Mouse (Mus musculus): ENCODE results near the gene Vti1a. TPM values are rescaled to one million over a fixed set of nuclear protein-coding genes. Genes with fewer than 3 reads are reported as not detected.
A peak's percentile ranks its signal among the peaks of the same experiment; 100 is the strongest.

Vti1a gene
- total and polyA plus RNA-seq, 2 experiments from 2014 or later: 28.2 to 37.6 TPM

GRCm38 (mm10) chr19:55554295-55554694, 238.2 kb downstream of the Vti1a start:
- Histone ChIP-seq H3K9ac (replicated peaks; ENCODE audit: low read length) (no peak overlapping the region), H3K4me1 (ENCODE audit: insufficient read depth, low read length) (no peaks in the 10 kb centered on the region), H3K9me3 (ENCODE audit: low read length) (no peaks in the 10 kb centered on the region), H3K4me2 (ENCODE audit: low read depth, low read length) (no peak overlapping the region), H3K27ac (no peak overlapping the region), H3K4me3 (ENCODE audit: low read length) (no peak overlapping the region), H3K27me3 (ENCODE audit: insufficient read depth, low read length) (no peaks in the 10 kb centered on the region), H3K36me3 (ENCODE audit: insufficient read depth, low read length) (no peaks in the 10 kb centered on the region)
- no peak for ATAC-seq
- no peak for TF ChIP-seq CTCF (IDR thresholded peaks at IDR 0.05; ENCODE audit: low read depth)
- WGBS: 71% methylated on average over 5 of the region's 5 CpGs
- no peak for DNase-seq (ENCODE audit: low spot score)

DNA sequence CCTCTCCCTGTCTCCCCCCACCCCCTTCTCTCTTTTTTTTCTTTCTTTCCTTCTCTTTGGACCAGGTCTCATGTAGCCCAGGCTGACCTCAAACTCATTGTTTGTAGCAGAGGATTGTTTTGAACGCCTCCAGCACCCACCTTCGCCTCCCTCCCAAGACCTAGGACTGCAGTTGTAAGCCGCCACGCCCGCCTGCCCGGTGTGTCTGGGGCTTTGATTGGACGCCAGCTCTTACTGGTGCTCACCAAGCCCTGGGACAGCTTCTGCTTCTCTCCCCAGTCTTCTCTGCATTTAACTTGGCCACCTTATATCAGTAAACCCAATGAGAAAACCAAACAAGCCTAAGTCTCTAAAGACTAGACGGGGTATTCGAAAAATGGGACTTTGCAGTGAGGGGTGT, 238.6 kb downstream of the Vti1a start:
- Histone ChIP-seq H3K27me3 (ENCODE audit: insufficient read depth, low read length) (no peaks in the 10 kb centered on the region), H3K4me2 (ENCODE audit: low read depth, low read length) (no peak overlapping the region), H3K27ac (no peak overlapping the region), H3K9ac (replicated peaks; ENCODE audit: low read length) (no peak overlapping the region), H3K4me1 (ENCODE audit: insufficient read depth, low read length) (no peaks in the 10 kb centered on the region), H3K36me3 (ENCODE audit: insufficient read depth, low read length) (no peaks in the 10 kb centered on the region), H3K9me3 (ENCODE audit: low read length) (no peaks in the 10 kb centered on the region), H3K4me3 (ENCODE audit: low read length) (no peak overlapping the region)
- 81% methylated on average over 9 of the region's 9 CpGs for WGBS
- no peak for ATAC-seq
- TF ChIP-seq CTCF (IDR thresholded peaks at IDR 0.05; ENCODE audit: low read depth): no peak
- DNase-seq (ENCODE audit: low spot score): no peak

DNA sequence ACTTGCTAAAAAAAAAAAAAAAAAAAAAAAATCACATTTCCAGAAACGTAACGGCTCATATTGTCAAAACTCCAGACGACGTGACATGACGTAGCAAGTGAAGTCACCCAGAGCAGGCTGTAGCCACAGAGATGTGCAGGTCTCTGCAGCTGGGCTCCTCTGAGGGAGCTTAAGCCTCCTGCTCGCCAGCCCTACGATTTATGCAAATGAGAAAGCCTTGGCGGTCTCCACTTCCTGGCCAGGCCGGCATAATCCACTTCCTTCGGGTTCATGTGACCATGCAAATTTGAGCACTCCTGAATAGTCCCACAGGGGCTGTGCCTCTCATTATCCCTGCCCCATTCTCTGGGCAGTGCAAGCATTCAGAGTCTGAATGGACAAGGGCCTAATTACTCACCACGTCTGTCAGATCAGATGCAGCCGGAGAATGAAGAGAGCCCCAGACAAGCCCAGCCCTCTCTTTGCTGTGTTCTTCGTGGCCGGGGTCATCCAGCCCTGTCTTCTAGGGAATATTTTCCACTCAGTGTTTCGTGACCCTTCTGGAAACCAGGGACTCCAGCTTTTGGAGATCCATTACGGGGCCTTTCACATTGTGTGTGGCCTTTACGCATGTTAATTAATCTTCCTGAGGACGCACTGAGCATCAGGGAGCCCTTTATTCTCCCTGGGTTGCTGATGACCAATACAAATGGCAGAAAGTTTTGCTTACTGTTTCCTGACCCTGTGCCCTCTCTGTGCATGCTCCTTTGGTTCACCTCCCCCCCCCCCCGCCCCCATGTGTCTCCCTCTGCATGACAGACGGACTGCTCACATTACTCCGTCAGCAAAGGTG, 240.3 kb downstream of the Vti1a start:
- Histone ChIP-seq H3K36me3 (ENCODE audit: insufficient read depth, low read length) (no peaks in the 10 kb centered on the region), H3K4me2 (ENCODE audit: low read depth, low read length) (peak overlapping the region; percentile 11), H3K9me3 (ENCODE audit: low read length) (no peaks in the 10 kb centered on the region), H3K4me1 (ENCODE audit: insufficient read depth, low read length) (no peaks in the 10 kb centered on the region), H3K27me3 (ENCODE audit: insufficient read depth, low read length) (no peaks in the 10 kb centered on the region), H3K27ac (peak overlapping the region; percentile 45; the same call in 1 of the 2 replicates), H3K9ac (replicated peaks; ENCODE audit: low read length) (no peak overlapping the region), H3K4me3 (ENCODE audit: low read length) (no peak overlapping the region)
- no peak for TF ChIP-seq CTCF (IDR thresholded peaks at IDR 0.05; ENCODE audit: low read depth)
- DNase-seq (ENCODE audit: low spot score) (peak; percentile 89), ATAC-seq (peak; percentile 99)
- 15% methylated on average over 21 of the region's 21 CpGs for WGBS

DNA sequence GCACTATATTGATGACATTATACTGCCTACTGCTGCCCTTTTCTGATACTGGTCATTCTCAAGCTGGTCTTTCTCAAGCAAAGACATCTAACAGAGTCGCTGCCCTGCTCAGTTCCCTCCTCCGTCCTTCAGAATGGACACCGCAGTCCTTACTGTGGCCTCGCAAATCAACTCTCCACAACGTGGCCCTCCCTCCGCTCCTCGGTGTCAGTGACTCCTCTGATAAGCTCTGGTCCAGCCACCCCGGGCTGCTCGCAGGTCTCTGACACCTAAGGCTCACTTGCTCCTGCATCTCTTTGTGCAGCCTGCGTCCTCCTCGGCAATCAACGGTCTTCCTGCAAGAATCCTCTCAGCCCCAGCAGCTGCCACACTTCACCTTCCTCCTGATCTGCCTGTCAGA, 243.2 kb downstream of the Vti1a start:
- Histone ChIP-seq H3K9me3 (ENCODE audit: low read length) (no peaks in the 10 kb centered on the region), H3K4me2 (ENCODE audit: low read depth, low read length) (no peak overlapping the region), H3K27me3 (ENCODE audit: insufficient read depth, low read length) (no peaks in the 10 kb centered on the region), H3K27ac (no peak overlapping the region), H3K9ac (replicated peaks; ENCODE audit: low read length) (no peak overlapping the region), H3K4me3 (ENCODE audit: low read length) (no peak overlapping the region), H3K36me3 (ENCODE audit: insufficient read depth, low read length) (no peaks in the 10 kb centered on the region), H3K4me1 (ENCODE audit: insufficient read depth, low read length) (no peaks in the 10 kb centered on the region)
- 92% methylated on average over 12 of the region's 12 CpGs for WGBS
- no peak for TF ChIP-seq CTCF (IDR thresholded peaks at IDR 0.05; ENCODE audit: low read depth)
- DNase-seq (ENCODE audit: low spot score) (no peak), ATAC-seq (no peak)

DNA sequence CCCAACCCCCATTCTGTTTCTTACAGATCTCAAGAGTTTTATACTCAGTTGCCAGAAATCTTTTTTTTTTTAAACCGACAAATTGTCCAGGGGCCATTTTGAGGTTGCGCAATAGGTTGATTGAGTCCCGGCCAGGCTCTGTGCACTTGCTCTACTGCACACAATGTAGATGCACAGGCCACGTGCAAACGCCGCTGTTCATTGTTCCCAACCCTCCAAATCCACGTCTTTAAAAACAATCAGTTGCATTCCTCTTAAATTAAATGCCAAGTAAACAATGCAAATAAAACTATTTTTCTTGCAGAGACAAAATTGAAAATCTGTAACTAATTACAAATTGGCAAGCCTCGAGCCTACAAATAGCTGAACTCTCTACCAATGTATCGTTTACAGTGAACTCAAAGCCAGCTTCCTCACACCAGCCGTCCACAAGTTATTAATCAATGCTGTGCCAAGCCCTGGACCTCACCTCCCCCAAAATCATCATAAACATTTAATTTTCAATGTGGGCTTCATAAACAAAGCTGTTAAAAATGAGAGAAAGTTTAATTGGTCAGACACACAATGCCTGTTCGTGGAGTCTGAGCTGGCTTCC, 244.1 kb downstream of the Vti1a start:
- Histone ChIP-seq H3K9me3 (ENCODE audit: low read length) (no peaks in the 10 kb centered on the region), H3K4me2 (ENCODE audit: low read depth, low read length) (no peak overlapping the region), H3K27ac (no peak overlapping the region), H3K4me3 (ENCODE audit: low read length) (no peak overlapping the region), H3K27me3 (ENCODE audit: insufficient read depth, low read length) (no peaks in the 10 kb centered on the region), H3K9ac (replicated peaks; ENCODE audit: low read length) (no peak overlapping the region), H3K4me1 (ENCODE audit: insufficient read depth, low read length) (no peaks in the 10 kb centered on the region), H3K36me3 (ENCODE audit: insufficient read depth, low read length) (no peaks in the 10 kb centered on the region)
- ATAC-seq (no peak), DNase-seq (ENCODE audit: low spot score) (no peak)
- TF ChIP-seq CTCF (IDR thresholded peaks at IDR 0.05; ENCODE audit: low read depth): no peak
- 79% methylated on average over 11 of the region's 11 CpGs for WGBS

- no peaks in the 10 kb centered on the region for H3K4me1 ChIP-seq (ENCODE audit: insufficient read depth, low read length)
- ATAC-seq (no peak), DNase-seq (ENCODE audit: low spot score) (no peak)
- H3K27me3 ChIP-seq (ENCODE audit: insufficient read depth, low read length): no peaks in the 10 kb centered on the region
- H3K9me3 ChIP-seq (ENCODE audit: low read length): no peaks in the 10 kb centered on the region
- H3K9ac ChIP-seq (replicated peaks; ENCODE audit: low read length): no peak overlapping the region
- 88% methylated on average over 10 of the region's 10 CpGs for WGBS
- no peak for TF ChIP-seq CTCF (IDR thresholded peaks at IDR 0.05; ENCODE audit: low read depth)
- no peak overlapping the region for H3K27ac ChIP-seq
- no peak overlapping the region for H3K4me3 ChIP-seq (ENCODE audit: low read length)
- no peaks in the 10 kb centered on the region for H3K36me3 ChIP-seq (ENCODE audit: insufficient read depth, low read length)
- H3K4me2 ChIP-seq (ENCODE audit: low read depth, low read length): no peak overlapping the region
Measured at GRCm38 (mm10) chr19:55561469-55561868, 245.4 kb downstream of the Vti1a start.

All from hindbrain, postnatal 0 days (tissue).